Mouse (Mus musculus) hindlimb bud, embryonic 11.5 days (tissue): Measurements from ENCODE around the gene Prtn3.

ENCODE experiments used
- DNase-seq: peaks from one replicate; pipeline ENCODE4 v3.0.0-alpha.2; 2012; ENCODE audit warnings: low read depth, low spot score; ENCODE audit errors: extremely low spot score

The Prtn3 gene

GRCm38 (mm10) chr10:79908167-79909091 is 34.2 kb downstream of the Prtn3 start, which contains the start of gene Med16:
TSS of gene Med16 (minus strand) at chr10:79908923.
- DNase-seq: peak; percentile 88

DNA sequence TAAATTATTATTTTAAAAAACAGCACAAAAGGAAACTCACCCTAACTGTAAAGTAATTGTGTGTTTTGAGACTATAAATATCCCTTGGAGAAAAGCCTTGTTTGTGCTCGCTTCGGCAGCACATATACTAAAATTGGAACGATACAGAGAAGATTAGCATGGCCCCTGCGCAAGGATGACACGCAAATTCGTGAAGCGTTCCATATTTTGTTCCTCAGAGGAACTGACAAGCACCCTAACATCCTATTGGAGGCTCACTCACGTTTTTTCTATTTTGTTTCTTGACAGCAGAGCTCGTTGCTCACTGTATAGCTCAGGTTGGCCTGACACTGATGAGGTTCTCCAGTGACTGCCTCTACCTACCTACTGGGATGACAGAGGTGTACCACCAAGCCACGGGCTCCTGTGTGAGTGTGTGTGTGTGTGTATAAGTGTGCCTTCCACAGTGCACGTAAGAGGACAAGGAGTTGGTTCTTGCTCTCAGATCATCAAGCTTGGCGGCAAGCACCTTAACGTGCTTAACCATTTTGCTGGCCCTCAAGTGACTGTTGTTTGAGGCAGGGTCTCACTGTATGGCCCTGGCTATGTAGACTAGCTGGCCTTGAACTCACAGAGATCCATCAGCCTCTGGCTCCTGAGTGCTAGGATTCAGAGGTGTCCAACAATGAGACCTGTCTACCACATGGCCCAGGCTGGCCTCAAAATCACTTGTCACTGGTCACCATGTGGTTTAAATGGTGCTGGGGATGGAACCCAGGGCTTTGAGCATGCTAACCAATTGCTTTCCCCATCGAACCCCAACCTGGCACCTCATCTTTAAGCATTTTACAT is 35.0 kb downstream of the Prtn3 start:
- no peak for DNase-seq

GRCm38 (mm10) chr10:79910556-79910955 is 36.3 kb downstream of the Prtn3 start, which contains the start of gene Gm26602:
TSS of gene Gm26602 (plus strand) at chr10:79910856.
- no peak for DNase-seq

DNA sequence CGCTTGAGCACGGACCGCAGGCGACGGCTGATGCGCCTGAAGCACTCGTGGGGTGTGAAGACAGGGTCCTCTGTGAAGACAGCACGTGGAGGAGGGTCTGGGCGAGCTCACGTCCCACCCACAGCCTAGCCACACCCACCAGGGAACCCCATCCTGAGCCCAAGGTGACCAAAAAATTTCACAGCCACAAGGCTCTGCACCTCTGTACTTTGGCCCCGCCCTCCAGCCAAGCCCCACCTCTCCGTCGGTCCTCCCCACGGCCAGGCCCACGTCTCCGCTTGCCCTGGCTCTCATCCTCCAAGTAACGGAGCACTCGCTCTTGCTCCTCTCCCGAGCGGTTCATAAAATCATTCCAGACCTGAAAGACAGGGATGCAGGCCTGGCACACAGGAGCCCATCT is 38.1 kb downstream of the Prtn3 start:
- DNase-seq: no peak

DNA sequence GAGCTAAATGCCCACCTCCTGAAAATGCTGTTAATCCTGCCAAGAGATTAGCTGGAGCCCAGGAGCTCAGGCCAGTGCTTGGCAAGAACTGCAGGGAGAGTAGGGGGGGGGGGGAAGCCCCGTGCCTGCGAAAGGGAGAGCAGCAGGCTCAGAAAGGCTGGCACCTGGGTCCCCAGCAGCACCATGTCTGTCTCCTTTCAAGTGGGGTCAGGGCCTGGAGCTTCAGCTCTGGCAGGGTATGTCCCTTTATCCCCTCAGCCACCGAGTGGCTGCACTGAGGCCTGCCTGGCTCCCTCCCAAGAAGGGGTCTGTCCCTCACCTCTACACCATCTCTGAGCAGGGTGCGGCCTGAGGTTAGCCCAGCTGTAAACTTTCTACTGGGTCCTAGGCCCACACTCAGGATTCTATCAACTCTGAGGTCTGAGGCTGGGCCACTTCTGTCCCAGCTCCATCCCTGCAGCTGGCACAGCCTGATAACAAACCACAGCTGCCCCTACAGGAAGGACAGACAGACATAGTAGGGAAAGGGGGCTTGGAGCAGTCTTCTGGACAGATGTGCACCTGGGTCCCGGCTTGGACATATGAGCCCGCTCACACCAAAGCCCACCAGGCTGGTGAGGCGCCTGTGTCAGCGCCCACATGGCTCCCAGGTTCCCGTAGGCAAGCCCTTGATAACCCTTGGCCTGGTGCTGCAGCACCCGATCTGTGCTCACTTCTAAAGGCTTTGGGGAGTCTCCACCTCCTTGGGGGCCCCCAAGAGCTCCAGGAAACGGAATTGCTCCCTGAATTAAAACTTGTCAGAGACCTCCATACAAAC is 40.1 kb downstream of the Prtn3 start:
- no peak for DNase-seq

GRCm38 (mm10) chr10:79914948-79915596 is 40.8 kb downstream of the Prtn3 start:
- DNase-seq: no peak

DNA sequence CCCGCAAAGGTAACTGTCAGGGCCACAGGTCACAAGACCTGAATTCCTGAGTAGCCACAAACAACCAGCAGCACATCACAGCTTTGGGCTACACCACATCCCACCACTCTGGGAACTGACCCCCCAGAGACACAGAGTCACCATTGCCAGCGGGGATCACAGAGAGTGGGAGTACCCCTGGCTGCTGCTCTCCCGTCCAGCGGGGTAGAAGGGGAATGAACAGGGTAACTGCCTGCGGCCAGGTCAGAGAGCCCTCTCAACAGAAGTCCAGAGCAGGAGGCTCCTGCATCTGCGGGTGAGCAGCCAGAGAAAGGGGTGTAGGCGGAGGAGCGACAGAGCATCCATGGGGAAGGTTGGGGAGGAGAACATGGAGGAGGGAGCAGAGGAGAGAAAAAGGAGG is 41.8 kb downstream of the Prtn3 start:
- DNase-seq: no peak

DNA sequence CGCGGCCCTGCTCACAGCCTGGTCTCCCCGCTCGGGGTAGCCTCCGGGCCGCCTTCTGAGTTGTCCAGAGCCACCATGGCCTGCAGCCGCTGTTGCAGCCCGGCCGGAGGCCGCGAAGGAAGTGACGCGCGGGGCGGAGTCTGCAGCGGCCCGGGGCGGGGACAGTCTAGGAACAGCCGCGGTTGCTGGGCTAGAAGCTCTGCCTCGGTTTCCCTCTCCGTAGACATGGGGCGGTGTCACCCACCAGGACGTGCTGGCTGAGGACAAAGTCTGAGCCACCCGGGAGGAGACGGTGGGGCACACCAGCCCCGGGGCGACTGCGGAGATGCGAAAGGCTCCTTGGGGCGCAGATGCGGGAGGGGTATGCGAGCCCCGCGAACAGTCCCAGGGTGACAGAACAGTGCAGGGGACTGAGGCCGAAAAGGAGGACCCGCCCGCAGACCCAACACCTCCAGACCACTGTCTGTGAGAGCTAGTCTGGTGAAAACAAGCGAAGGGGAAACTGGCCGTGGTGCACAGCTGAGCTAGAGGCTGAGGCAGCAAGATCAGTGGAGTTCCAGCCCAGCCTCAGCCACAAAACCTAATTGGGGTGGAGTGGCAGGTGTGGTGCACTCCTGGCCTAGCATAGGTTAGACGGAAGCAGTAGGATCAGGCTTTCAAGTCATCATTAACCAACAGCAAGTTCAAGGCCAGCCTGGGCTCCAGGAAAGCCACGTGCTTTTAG is 42.7 kb downstream of the Prtn3 start, which contains the start of gene Kiss1r:
Gene Kiss1r (plus strand): TSS at position 164 of the 724 bp plus-strand sequence.
- no peak for DNase-seq

GRCm38 (mm10) chr10:79917532-79918100 is 43.3 kb downstream of the Prtn3 start:
- DNase-seq: no peak

DNA sequence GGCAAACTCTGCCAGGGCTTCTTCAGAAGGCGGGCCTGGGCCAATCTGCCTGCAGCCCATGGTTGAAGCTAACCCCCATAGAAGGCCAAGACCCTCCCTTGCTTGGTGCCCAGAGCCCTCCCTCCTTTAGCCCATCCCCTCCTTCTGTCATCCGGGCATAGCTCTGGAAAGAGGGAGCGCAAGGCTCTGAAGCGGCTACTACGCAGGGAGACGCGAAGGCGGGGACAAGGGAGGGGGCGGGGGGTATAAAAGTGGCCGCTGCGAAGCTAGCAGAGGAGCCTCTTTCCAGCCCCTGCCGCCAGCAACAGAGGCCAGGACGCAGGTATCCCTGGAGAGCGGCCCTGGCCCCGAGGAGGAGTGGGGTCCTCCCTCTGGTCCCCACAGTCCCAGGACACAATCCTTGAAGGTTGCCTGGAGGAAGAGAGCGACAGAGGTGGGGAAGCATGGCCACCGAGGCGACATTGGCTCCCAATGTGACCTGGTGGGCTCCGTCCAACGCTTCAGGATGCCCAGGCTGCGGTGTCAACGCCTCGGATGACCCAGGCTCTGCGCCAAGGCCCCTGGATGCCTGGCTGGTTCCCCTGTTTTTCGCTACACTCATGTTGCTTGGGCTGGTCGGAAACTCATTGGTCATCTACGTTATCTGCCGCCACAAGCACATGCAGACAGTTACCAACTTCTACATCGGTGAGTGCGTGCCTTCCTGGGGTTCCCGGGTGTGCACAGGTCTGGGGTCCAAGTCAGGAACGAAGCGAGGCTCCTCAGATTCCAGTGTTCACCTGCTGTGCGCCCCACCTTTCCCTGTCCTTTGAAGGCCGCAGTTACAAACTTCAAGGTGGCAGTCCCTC is 44.2 kb downstream of the Prtn3 start:
- no peak for DNase-seq

DNA sequence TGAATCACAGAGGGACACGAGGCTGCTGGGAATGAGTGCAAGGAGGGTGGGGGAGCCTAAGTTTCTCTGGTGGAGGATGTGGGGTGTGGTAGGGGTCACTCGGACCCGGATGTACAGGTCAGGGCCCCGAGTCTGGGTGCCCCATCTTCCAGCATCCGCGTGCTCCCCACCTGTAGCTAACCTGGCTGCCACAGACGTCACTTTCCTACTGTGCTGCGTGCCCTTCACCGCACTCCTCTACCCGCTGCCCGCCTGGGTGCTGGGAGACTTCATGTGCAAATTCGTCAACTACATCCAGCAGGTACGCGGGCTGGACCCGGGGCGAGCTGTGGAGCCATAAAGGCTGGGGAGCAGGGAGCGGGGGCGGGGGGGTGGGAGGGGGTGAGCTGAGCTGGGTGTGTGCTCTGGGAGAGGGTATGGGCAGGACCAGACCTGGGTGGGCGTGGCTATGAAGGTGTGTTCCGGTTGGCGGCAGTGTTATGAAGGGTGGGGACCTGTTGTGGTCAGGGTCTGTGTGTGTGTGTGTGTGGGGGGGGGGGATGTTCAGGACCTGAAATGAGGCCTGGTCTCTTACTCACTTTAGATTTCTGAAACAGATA is 45.1 kb downstream of the Prtn3 start:
- no peak for DNase-seq

DNA sequence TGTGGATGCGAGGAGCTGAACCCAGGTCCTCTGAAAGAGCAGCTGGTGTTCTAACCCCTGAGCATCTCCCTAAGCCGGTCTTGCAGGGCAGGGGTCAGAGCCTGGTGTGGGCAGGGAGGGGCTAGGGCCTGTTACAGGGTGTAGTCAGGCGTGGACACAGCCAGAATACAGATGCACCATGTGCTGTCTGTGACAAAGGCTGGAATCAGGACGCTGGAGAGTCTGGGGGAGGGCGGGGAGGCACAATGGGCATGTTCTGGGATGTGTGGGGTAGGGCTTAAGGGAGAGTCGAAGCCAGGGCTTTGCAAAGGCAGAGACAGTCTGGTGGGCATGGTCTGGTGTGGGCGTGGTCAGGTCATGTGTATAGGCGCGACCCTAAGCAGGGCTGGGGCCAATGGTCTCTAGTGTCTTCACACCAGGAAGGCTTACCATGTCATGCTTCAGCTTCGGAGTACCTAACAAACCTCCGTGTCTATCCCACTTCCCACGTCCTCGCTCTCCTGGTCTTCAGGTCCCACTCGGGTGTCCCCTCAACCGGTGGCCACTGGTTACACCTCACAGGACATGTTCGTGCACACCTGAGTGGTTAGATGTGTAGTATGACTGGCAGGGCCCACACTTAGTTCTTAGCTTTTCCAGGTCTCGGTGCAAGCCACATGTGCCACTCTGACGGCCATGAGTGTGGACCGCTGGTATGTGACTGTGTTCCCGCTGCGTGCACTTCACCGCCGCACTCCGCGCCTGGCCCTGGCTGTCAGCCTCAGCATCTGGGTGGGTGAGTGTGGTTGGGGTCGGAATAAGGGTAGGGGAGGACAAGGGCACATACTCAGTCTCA is 46.0 kb downstream of the Prtn3 start:
- no peak for DNase-seq

- no peak for DNase-seq
Observed at GRCm38 (mm10) chr10:79920958-79921535, 46.8 kb downstream of the Prtn3 start, which contains the start of gene R3hdm4. TSS of gene R3hdm4 (minus strand) at chr10:79921208.

DNA sequence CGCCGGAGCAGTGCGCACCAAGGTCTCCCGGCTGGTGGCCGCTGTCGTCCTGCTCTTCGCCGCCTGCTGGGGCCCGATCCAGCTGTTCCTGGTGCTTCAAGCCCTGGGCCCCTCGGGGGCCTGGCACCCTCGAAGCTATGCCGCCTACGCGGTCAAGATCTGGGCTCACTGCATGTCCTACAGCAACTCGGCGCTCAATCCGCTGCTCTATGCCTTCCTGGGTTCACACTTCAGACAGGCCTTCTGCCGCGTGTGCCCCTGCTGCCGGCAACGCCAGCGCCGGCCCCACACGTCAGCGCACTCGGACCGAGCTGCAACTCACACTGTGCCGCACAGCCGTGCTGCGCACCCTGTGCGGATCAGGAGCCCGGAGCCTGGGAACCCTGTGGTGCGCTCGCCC is 47.3 kb downstream of the Prtn3 start:
- DNase-seq: no peak

- peak; percentile 67 for DNase-seq
Observed at GRCm38 (mm10) chr10:79924998-79925784, 50.9 kb downstream of the Prtn3 start.
